Mouse (Mus musculus) lung, postnatal 0 days (tissue): Measurements from ENCODE around the gene Rab27a. TPM values are rescaled to one million over a fixed set of nuclear protein-coding genes. Genes with fewer than 3 reads are reported as not detected.

Source experiments
- ATAC-seq: fragments of 200-750 bp; cut with Nextera tagmentation; 2 replicates; pipeline ENCODE4 v1.8.0; 2017; ENCODE audit warnings: moderate library complexity
- DNase-seq: peaks from one replicate; pipeline ENCODE4 v3.0.0-alpha.2; 2016; ENCODE audit warnings: low spot score
- H3K27ac ChIP-seq: fragments of 300-500 bp; sonication (generic); 2 replicates; pipeline ENCODE4 v1.5.1; 2014; ENCODE audit warnings: antibody characterized with exemption, mild to moderate bottlenecking, low read length, mixed read lengths
- H3K27me3 ChIP-seq: fragments of 300-500 bp; sonication (generic); replicated peaks from 2 replicates; pipeline ENCODE4 v1.6.1; 2014; ENCODE audit warnings: low read length, mixed read lengths; ENCODE audit not compliant: insufficient read depth
- H3K36me3 ChIP-seq: fragments of 300-500 bp; sonication (generic); 2 replicates; pipeline ENCODE4 v1.6.1; 2014; ENCODE audit warnings: low read length, mixed read lengths; ENCODE audit not compliant: insufficient read depth
- H3K4me1 ChIP-seq: fragments of 300-500 bp; sonication (generic); 2 replicates; pipeline ENCODE4 v1.6.1; 2014; ENCODE audit warnings: antibody characterized with exemption, low read depth, low read length, mixed read lengths; ENCODE audit not compliant: insufficient read depth
- H3K4me2 ChIP-seq: fragments of 300-500 bp; sonication (generic); replicated peaks from 2 replicates; pipeline ENCODE4 v1.6.1; 2014; ENCODE audit warnings: low read depth, mild to moderate bottlenecking, low read length, moderate library complexity, mixed read lengths
- H3K4me3 ChIP-seq: fragments of 300-500 bp; sonication (generic); 2 replicates; pipeline ENCODE4 v1.5.1; 2014; ENCODE audit warnings: low read depth, low read length
- H3K9ac ChIP-seq: fragments of 300-500 bp; sonication (generic); replicated peaks from 2 replicates; pipeline ENCODE4 v1.6.1; 2014; ENCODE audit warnings: low read depth, mild to moderate bottlenecking
- H3K9me3 ChIP-seq: fragments of 300-500 bp; sonication (generic); 2 replicates; pipeline ENCODE4 v1.6.1; 2016; ENCODE audit warnings: low read length, mixed read lengths
- CTCF ChIP-seq: IDR thresholded peaks from 2 replicates; pipeline ENCODE4 v1.5.1; 2016; ENCODE audit warnings: antibody characterized with exemption, mild to moderate bottlenecking
- EP300 ChIP-seq: IDR thresholded peaks from 2 replicates; pipeline ENCODE4 v1.6.1; 2016; ENCODE audit warnings: antibody characterized with exemption, mild to moderate bottlenecking, control low read depth
- WGBS: fragments of 180-500 bp; shearing (Covaris S2); extraction: QIAGEN DNeasy Blood & Tissue Kit; methylation state at CpG from one replicate; pipeline ENCODE4 v1.1.7; 2014; 5-methylcytosine and 5-hydroxymethylcytosine counted together
- polyA plus RNA-seq: library from polyadenylated mRNA; unstranded; fragments of >200 nt; fragmentation: Nextera tagmentation; extraction: Ambion mirVana; gene quantifications from 2 replicates; pipeline ENCODE4 v1.2.1, GENCODE M21; 2015

Gene Rab27a
- polyA plus RNA-seq, 1 experiment from 2014 or later, result 48.7 TPM

DNA sequence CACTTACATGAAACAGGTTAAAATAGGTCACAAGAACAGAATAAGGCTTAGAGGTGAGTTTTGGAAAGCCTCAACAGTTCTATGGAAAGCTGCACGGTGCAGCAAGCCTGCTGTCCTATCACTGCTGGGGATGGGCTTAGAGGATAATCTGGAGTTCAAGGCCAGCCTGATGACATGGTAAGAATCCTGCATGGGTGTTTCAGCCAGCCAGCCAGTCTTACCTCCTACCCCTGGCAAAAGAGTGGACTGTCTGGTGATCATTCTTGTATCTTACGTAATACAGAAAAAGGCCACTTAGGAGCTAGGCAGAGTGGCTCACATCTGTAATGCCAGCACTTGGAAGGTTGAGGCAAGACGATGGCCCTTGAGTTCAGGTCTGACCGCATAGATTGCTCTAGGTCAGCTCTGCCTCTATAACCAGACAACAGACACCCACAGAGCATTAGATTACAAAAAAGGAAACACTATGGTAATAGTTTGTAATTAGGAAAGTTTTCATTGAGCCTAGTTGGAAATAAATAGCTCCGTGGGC is 24.0 kb upstream of the Rab27a start:
- Histone ChIP-seq H3K27ac (no peak overlapping the region), H3K36me3 (peaks cover 17% of the 10 kb centered on the region; the same call in 1 of the 2 replicates), H3K4me3 (no peak overlapping the region), H3K27me3 (no peaks in the 10 kb centered on the region), H3K4me2 (no peak overlapping the region), H3K9me3 (no peaks in the 10 kb centered on the region), H3K4me1 (no peaks in the 10 kb centered on the region), H3K9ac (no peak overlapping the region)
- WGBS, result 82% methylated on average over 5 of the region's 5 CpGs
- ATAC-seq (peak; percentile 61; the same call in 1 of the 2 replicates), DNase-seq (peak; percentile 29)
- TF ChIP-seq CTCF, result no peak
- no peak for TF ChIP-seq EP300

DNA sequence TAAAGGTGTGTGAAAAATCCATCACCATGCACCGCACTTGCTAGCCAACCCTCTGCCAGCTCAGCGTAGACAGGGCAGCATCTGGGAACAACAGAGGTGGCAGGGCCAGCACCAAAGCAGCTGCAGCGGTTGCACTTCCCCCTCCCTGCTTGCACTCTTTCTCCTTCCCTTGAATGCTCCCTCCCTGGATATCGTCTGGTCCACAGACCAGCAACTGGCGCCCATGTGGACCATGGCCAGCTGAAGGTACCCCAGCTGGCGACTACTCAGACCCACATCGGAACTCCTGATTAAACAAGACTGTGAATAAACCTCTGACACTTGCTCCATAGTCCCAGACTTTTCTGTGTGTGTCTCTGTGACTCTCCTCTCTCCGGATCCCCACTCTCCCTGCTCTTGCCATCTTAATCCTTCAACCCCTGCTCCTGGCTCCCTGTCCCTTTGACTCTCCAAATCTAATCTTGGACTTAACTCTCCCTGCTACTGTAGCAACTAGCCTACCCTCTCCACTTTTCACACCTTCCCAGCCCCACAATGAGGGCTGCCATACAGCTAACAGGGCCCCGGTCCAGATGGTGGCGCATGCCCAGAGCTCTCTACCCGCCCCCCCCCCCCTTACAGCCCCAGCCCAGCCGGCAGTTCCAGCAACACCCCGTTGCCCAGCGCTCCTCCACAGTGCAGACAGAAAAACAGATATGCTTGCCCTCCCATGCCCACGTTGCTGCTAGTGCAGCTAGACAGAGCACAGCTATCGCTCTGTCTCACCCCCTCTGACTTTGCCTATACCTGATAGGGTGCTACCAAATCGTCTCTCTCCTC is 18.6 kb upstream of the Rab27a start:
- Histone ChIP-seq H3K36me3 (0 out of 2 replicates have a peak, but pooled peaks cover 3% of the 10 kb centered on the region), H3K4me1 (no peaks in the 10 kb centered on the region), H3K27ac (no peak overlapping the region), H3K4me3 (no peak overlapping the region), H3K27me3 (no peaks in the 10 kb centered on the region), H3K9ac (no peak overlapping the region), H3K9me3 (no peaks in the 10 kb centered on the region), H3K4me2 (no peak overlapping the region)
- TF ChIP-seq CTCF, result no peak
- TF ChIP-seq EP300, result no peak
- WGBS, result 28% methylated on average over 15 of the region's 17 CpGs
- ATAC-seq (peak; percentile 50), DNase-seq (no peak)

DNA sequence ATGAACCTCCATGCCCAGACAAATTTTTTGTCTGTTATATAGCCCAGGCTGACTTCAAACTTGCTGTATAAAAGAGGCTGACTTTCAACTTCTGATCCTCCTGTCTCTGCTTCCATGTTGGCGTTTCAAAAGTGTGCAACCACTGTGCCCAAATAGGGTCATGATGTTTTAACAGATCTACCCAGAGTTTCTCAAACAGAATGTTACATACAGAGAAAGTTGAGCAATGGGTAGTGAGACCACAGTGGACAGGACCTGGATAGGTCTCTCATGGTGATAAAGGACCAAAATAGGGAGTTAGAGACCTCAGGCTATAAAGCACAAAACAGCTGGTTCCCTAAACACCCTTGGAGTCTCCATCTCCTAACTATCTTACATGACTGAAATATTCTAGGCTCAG is 14.2 kb upstream of the Rab27a start:
- H3K9ac ChIP-seq, result no peak overlapping the region
- H3K4me1 ChIP-seq, result no peaks in the 10 kb centered on the region
- no peak overlapping the region for H3K4me2 ChIP-seq
- no peak overlapping the region for H3K4me3 ChIP-seq
- ATAC-seq, result no peak
- peaks cover 9% of the 10 kb centered on the region; the same call in 1 of the 2 replicates for H3K36me3 ChIP-seq
- H3K27me3 ChIP-seq, result no peaks in the 10 kb centered on the region
- 91% methylated on average over 1 of the region's 1 CpGs for WGBS
- no peak for TF ChIP-seq EP300
- TF ChIP-seq CTCF, result no peak
- no peaks in the 10 kb centered on the region for H3K9me3 ChIP-seq
- no peak for DNase-seq
- no peak overlapping the region for H3K27ac ChIP-seq

DNA sequence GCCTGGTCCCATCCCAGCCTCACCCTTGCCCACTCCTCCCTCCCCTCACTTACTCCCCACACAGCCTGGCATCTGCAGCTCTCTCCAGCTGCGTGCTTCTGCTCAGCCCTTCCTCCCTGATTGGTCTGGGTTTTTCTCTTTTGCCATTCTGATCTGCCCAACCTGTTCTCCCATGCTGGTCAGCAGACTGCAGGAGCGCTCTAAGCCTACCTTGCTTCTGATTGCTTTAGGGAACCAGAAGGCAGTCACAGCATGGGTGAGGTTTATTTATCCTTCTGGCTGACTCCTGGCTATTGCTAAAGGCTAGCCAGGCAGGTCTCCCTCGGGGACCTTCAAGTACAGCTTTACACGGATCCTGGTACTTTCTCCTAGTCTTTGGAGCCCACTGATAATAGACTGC is 13.2 kb upstream of the Rab27a start:
- TF ChIP-seq EP300 (no peak), CTCF (no peak)
- Histone ChIP-seq H3K4me2 (no peak overlapping the region), H3K4me3 (no peak overlapping the region), H3K27me3 (no peaks in the 10 kb centered on the region), H3K4me1 (no peaks in the 10 kb centered on the region), H3K36me3 (peaks cover 9% of the 10 kb centered on the region; the same call in 1 of the 2 replicates), H3K9me3 (no peaks in the 10 kb centered on the region), H3K27ac (no peak overlapping the region), H3K9ac (no peak overlapping the region)
- ATAC-seq (no peak), DNase-seq (no peak)
- WGBS, result 68% methylated on average over 4 of the region's 4 CpGs

DNA sequence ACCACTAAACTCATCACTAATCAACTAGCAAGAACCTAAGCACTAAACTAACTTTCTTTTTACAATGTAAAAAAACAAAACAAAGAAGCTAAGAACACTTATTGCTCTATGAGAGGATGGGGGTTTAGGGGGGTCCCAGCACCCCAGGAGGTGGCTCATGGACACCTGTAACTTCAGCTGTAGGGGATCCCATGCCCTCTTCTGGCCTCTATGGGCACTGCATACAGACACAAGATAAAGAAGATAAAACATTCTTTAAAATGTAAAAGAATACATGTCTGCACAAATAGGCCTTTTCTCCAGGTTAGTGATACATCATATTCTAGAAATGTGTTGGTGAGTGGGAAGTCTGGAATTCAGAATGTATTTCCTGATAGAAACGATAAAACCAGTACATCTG is 11.2 kb upstream of the Rab27a start:
- ATAC-seq, result no peak
- peaks cover 9% of the 10 kb centered on the region; the same call in 1 of the 2 replicates for H3K36me3 ChIP-seq
- H3K27ac ChIP-seq, result no peak overlapping the region
- WGBS, result 90% methylated on average over 1 of the region's 1 CpGs
- H3K9ac ChIP-seq, result no peak overlapping the region
- no peaks in the 10 kb centered on the region for H3K27me3 ChIP-seq
- H3K4me1 ChIP-seq, result no peaks in the 10 kb centered on the region
- H3K4me3 ChIP-seq, result no peak overlapping the region
- H3K4me2 ChIP-seq, result no peak overlapping the region
- H3K9me3 ChIP-seq, result no peaks in the 10 kb centered on the region
- peak; percentile 25 for TF ChIP-seq CTCF
- TF ChIP-seq EP300, result no peak
- DNase-seq, result no peak

DNA sequence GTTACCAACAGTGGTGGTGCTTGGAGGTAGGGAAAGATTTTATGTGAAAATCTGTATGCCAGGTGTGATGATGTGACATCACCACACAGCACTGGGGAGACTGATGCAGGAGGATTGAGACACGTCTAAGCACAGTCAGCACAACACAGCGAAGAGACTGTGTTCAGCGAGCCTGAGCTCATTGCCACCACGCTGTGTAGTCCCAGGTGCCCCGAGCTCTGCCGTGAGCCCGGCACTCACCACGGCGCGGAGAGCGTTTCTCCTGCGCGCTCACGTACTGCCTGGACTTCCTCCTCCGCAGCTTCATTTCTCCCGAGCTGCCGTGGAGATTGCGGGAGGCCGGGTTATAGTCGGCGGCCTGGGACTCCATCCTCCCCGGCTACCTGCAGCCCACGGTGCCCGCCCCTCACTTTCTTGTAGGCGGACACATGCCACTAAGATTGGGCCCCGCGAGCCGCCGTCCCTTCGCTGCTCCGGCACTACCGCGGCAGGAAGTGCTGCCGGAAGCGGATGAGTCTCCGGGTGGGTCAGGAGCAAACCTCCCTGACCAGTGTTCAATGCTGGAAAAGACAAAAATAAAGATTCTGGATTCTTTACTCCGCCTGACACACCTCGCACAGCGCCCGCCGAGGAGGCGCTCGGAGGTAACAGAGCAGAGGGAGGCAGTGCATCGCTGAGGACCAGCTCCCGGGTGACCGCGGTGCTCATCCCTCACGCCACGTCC is 5.3 kb upstream of the Rab27a start:
- peak overlapping the region; percentile 76 for H3K27ac ChIP-seq
- H3K27me3 ChIP-seq, result no peaks in the 10 kb centered on the region
- TF ChIP-seq EP300, result peak; percentile 13; the same call in 1 of the 2 replicates
- no peak for TF ChIP-seq CTCF
- H3K9me3 ChIP-seq, result no peaks in the 10 kb centered on the region
- peaks cover 9% of the 10 kb centered on the region for H3K4me1 ChIP-seq
- no peaks in the 10 kb centered on the region for H3K36me3 ChIP-seq
- ATAC-seq (peak; percentile 88), DNase-seq (peak; percentile 93)
- H3K4me3 ChIP-seq, result peak overlapping the region; percentile 77
- H3K9ac ChIP-seq, result peak overlapping the region; percentile 74
- WGBS, result 1% methylated on average over 49 of the region's 49 CpGs
- peak overlapping the region; percentile 75 for H3K4me2 ChIP-seq
